13 mouse cellular contexts compared by ENCODE assay signal in the genomic region with DNA sequence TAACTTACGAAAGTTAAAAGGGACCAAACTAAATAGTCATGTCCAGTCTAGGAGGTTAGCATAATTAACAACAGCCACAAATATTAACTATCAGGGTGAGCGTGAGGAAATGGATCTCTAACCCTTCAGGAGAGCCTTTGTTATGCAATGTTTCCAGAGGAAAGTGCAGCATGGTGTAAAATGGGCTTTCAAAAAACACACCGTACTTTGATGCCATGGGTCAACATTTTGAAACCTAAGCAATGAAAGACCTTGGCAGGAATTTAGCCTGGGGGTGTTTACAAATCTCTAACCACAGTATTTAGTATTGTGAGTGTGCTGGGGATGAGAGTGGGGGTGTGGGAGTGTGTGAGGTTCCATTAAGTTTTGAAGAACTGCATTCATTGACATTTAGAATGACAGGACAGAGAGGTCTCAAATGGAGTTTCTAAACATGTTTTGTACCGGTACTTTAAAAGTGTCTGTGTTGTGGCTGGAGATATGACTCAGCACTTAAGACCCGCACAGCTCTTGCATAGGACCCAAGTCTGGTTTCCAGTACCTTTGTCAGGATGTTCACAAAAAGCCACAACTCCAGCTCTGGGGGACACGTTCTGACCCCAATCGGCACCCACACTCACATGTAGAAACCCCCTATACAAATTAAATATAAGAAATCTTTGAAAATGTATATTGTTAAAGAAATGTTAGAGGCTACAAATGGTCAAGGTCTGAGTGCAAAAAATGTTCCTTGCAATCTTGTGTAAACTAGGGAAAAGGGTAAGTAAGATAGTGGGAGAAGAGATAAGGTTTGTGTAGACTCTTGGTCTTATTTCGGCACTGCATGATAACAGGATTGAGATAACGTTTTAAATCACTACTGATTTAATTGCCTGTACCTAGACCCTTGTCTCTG. TPM values are rescaled to one million over a fixed set of nuclear protein-coding genes. Genes with fewer than 3 reads are reported as not detected.
DNase-seq lines count a peak whose midpoint lies in the region; ATAC-seq and TF ChIP-seq lines count a peak whose summit lies in the region.
"Had no signal": no experiment of that assay in that cellular context is flagged by ENCODE, and none has a peak within 500 bp of the region (broad histone marks: within the 10 kb centered on the region; RNA-seq: fewer than 3 reads in every experiment).

No protein-coding gene starts in this region.

- H3K9me3 ChIP-seq in forebrain, embryonic 11.5 days (ENCODE audit: control insufficient read depth, low read length) = peaks cover 31% of the 10 kb centered on the region
- H3K9me3 ChIP-seq in forebrain, postnatal 0 days (ENCODE audit: low read length) = peaks cover 25% of the 10 kb centered on the region
- H3K9me3 ChIP-seq in liver, embryonic 16.5 days (replicated peaks; ENCODE audit: control insufficient read depth, low read length) = no peaks in the 10 kb centered on the region

- DNase-seq in forebrain, embryonic 11.5 days (ENCODE audit: low spot score) = peak; percentile 57
- no peak for DNase-seq in forebrain, postnatal 0 days
- DNase-seq in testis, postnatal 10 days (ENCODE audit: low spot score) = peak; percentile 55
- DNase-seq in testis, postnatal 14 days (ENCODE audit: low spot score) = no peak
- DNase-seq in right cerebral cortex, adult 2 months (ENCODE audit: low spot score in 2 of 2) = no peak
- DNase-seq in neural tube, embryonic 10.5 days (ENCODE audit: extremely low spot score, low spot score) = no peak
- DNase-seq in right cerebral cortex, postnatal 14 days = no peak
- DNase-seq: cerebellum, adult 18-20 months had no signal

- peaks cover 1% of the 10 kb centered on the region for H3K36me3 ChIP-seq in forebrain, embryonic 11.5 days (ENCODE audit: control insufficient read depth, insufficient read depth, low read length)
- peaks cover 14% of the 10 kb centered on the region for H3K36me3 ChIP-seq in forebrain, postnatal 0 days (ENCODE audit: insufficient read depth)
- H3K36me3 ChIP-seq in liver, embryonic 16.5 days (ENCODE audit: control insufficient read depth, insufficient read depth) = peaks cover 11% of the 10 kb centered on the region
- H3K36me3 ChIP-seq: hindbrain, embryonic 15.5 days had no signal

- ATAC-seq in forebrain, embryonic 11.5 days (replicated peaks; ENCODE audit: low FRiP score) = no peak
- ATAC-seq in forebrain, postnatal 0 days = no peak
- peak; percentile 6 for ATAC-seq in liver, embryonic 16.5 days (ENCODE audit: low read depth)
- ATAC-seq: activated CD4-positive, CD25-positive, alpha-beta regulatory T cell, adult 4 months had no signal

- no peak overlapping the region for H3K27ac ChIP-seq in forebrain, embryonic 11.5 days (ENCODE audit: low read depth, low read length)
- no peak overlapping the region for H3K27ac ChIP-seq in forebrain, postnatal 0 days (ENCODE audit: low read depth, low read length)
- H3K27ac ChIP-seq in liver, embryonic 16.5 days (ENCODE audit: low read length) = peak overlapping the region; percentile 22
- H3K27ac ChIP-seq: hindbrain, embryonic 15.5 days had no signal

- no peak overlapping the region for H3K4me3 ChIP-seq in forebrain, embryonic 11.5 days (ENCODE audit: low read depth, low read length)
- no peak overlapping the region for H3K4me3 ChIP-seq in forebrain, postnatal 0 days (ENCODE audit: low read depth, low read length)
- no peak overlapping the region for H3K4me3 ChIP-seq in liver, embryonic 16.5 days (ENCODE audit: low read depth, low read length)
- H3K4me3 ChIP-seq: hindbrain, embryonic 15.5 days had no signal

- TF ChIP-seq CTCF in forebrain, postnatal 0 days (IDR thresholded peaks at IDR 0.05; ENCODE audit: low read depth) = no peak

- H3K9ac ChIP-seq in forebrain, embryonic 11.5 days (ENCODE audit: low read length) = no peak overlapping the region
- no peak overlapping the region for H3K9ac ChIP-seq in forebrain, postnatal 0 days
- H3K9ac ChIP-seq in liver, embryonic 16.5 days (ENCODE audit: low read depth, low read length) = no peak overlapping the region
- H3K9ac ChIP-seq: hindbrain, embryonic 15.5 days had no signal

- no peaks in the 10 kb centered on the region for H3K27me3 ChIP-seq in forebrain, embryonic 11.5 days (ENCODE audit: control insufficient read depth, insufficient read depth, low read length)
- no peaks in the 10 kb centered on the region for H3K27me3 ChIP-seq in forebrain, postnatal 0 days (ENCODE audit: insufficient read depth, low read length)
- H3K27me3 ChIP-seq in liver, embryonic 16.5 days (ENCODE audit: control insufficient read depth, insufficient read depth, low read depth, low read length) = no peaks in the 10 kb centered on the region
- H3K27me3 ChIP-seq: hindbrain, embryonic 15.5 days had no signal

- no peak overlapping the region for H3K4me2 ChIP-seq in forebrain, embryonic 11.5 days (ENCODE audit: low read depth, low read length, severe bottlenecking)
- no peak overlapping the region for H3K4me2 ChIP-seq in forebrain, postnatal 0 days (ENCODE audit: low read depth)
- no peak overlapping the region for H3K4me2 ChIP-seq in liver, embryonic 16.5 days (ENCODE audit: low read depth, low read length)
- H3K4me2 ChIP-seq: hindbrain, embryonic 15.5 days had no signal

- WGBS in forebrain, embryonic 11.5 days = 71% methylated on average over 9 of the region's 9 CpGs
- WGBS in forebrain, postnatal 0 days = 69% methylated on average over 9 of the region's 9 CpGs
- WGBS in liver, embryonic 16.5 days (ENCODE audit: insufficient replicate concordance) = 39% methylated on average over 9 of the region's 9 CpGs

- peaks cover 8% of the 10 kb centered on the region for H3K4me1 ChIP-seq in forebrain, embryonic 11.5 days (replicated peaks; ENCODE audit: control insufficient read depth, insufficient read depth, low read length)
- H3K4me1 ChIP-seq in forebrain, postnatal 0 days (ENCODE audit: insufficient read depth) = peaks cover 18% of the 10 kb centered on the region
- peaks cover 27% of the 10 kb centered on the region for H3K4me1 ChIP-seq in liver, embryonic 16.5 days (ENCODE audit: control insufficient read depth, low read depth, low read length)

RNA-seq across cellular contexts. Expression of a gene that starts 1.9 kb away (rescaled TPM):
- polyA plus RNA-seq in forebrain, embryonic 11.5 days (2014; fragmentation: Nextera tagmentation; extraction: Ambion mirVana) = not detected in 2 replicates
- total RNA-seq in forebrain, postnatal 0 days (2014; rRNA removed) = 0.38 TPM in 2 replicates
- 0.19 and 0.36 TPM in 2 replicates for polyA plus RNA-seq in forebrain, postnatal 0 days (2015; fragmentation: Nextera tagmentation; extraction: Ambion mirVana)
- polyA plus RNA-seq in liver, embryonic 16.5 days (2015; fragmentation: Nextera tagmentation; extraction: Ambion mirVana) = not detected in 2 replicates
- total RNA-seq: gastrocnemius, postnatal 4 days; neutrophil, adult 5-6 weeks had no signal
- polyA plus RNA-seq: activated CD4-positive, CD25-positive, alpha-beta regulatory T cell, adult 4 months had no signal

RNA-seq across cellular contexts. Expression of a gene that starts 1.9 kb away (rescaled TPM):
- polyA plus RNA-seq in forebrain, embryonic 11.5 days (2014; fragmentation: Nextera tagmentation; extraction: Ambion mirVana) = 221 and 223 TPM in 2 replicates
- total RNA-seq in forebrain, postnatal 0 days (2014; rRNA removed) = 77.6 and 88.0 TPM in 2 replicates
- 24.5 and 40.0 TPM in 2 replicates for polyA plus RNA-seq in forebrain, postnatal 0 days (2015; fragmentation: Nextera tagmentation; extraction: Ambion mirVana)
- polyA plus RNA-seq in liver, embryonic 16.5 days (2015; fragmentation: Nextera tagmentation; extraction: Ambion mirVana) = 69.3 and 71.4 TPM in 2 replicates

RNA-seq across cellular contexts. Expression of a gene that starts 52.6 kb away (rescaled TPM):
- 2.5 and 3.0 TPM in 2 replicates for polyA plus RNA-seq in forebrain, embryonic 11.5 days (2014; fragmentation: Nextera tagmentation; extraction: Ambion mirVana)
- total RNA-seq in forebrain, postnatal 0 days (2014; rRNA removed) = 0.23 TPM in 1 of 2 replicates, not detected in the other
- polyA plus RNA-seq in forebrain, postnatal 0 days (2015; fragmentation: Nextera tagmentation; extraction: Ambion mirVana) = 0.35 and 0.36 TPM in 2 replicates
- polyA plus RNA-seq in liver, embryonic 16.5 days (2015; fragmentation: Nextera tagmentation; extraction: Ambion mirVana) = 0.54 and 0.61 TPM in 2 replicates

Comparison
In these comparisons a context has a peak if more than half of its experiments do, and no peak if none do; other contexts are left out.
1. DNase-seq: peak in forebrain, embryonic 11.5 days (single experiment) and testis, postnatal 10 days (single experiment); none in forebrain, postnatal 0 days (single experiment), testis, postnatal 14 days (single experiment), right cerebral cortex, adult 2 months (0 of 2), neural tube, embryonic 10.5 days (single experiment) and right cerebral cortex, postnatal 14 days (single experiment).